Mouse (Mus musculus) stomach, embryonic 14.5 days (tissue): Measurements from ENCODE around the gene Sestd1. TPM values are rescaled to one million over a fixed set of nuclear protein-coding genes. Genes with fewer than 3 reads are reported as not detected.

Experiments
- ATAC-seq: fragments of 200-750 bp; cut with Nextera tagmentation; 2 replicates; pipeline ENCODE4 v1.8.0; 2017; ENCODE audit warnings: low read depth, moderate TSS enrichment; ENCODE audit not compliant: insufficient number of reproducible peaks, insufficient read depth, low FRiP score
- H3K27ac ChIP-seq: fragments of 300-500 bp; sonication (generic); 2 replicates; pipeline ENCODE4 v1.5.1; 2014; ENCODE audit warnings: mild to moderate bottlenecking, low read length, moderate library complexity, mixed read lengths
- H3K27me3 ChIP-seq: fragments of 300-500 bp; sonication (generic); 2 replicates; pipeline ENCODE4 v1.6.1; 2014; ENCODE audit warnings: low read length, control low read depth, mixed read lengths; ENCODE audit not compliant: control insufficient read depth, insufficient read depth
- H3K36me3 ChIP-seq: fragments of 300-500 bp; sonication (generic); 2 replicates; pipeline ENCODE4 v1.6.1; 2014; ENCODE audit warnings: mild to moderate bottlenecking, control low read depth, low read length, moderate library complexity, mixed read lengths; ENCODE audit not compliant: control insufficient read depth, insufficient read depth
- H3K4me1 ChIP-seq: fragments of 300-500 bp; sonication (generic); 2 replicates; pipeline ENCODE4 v1.6.1; 2014; ENCODE audit warnings: low read length, control low read depth, mixed read lengths; ENCODE audit not compliant: control insufficient read depth, insufficient read depth
- H3K4me2 ChIP-seq: fragments of 300-500 bp; sonication (generic); replicated peaks from 2 replicates; pipeline ENCODE4 v1.6.1; 2014; ENCODE audit warnings: low read depth, low read length, control low read depth
- H3K4me3 ChIP-seq: fragments of 300-500 bp; sonication (generic); 2 replicates; pipeline ENCODE4 v1.5.1; 2014; ENCODE audit warnings: low read depth, low read length, control low read depth
- H3K9ac ChIP-seq: fragments of 300-500 bp; sonication (generic); replicated peaks from 2 replicates; pipeline ENCODE4 v1.6.1; 2014; ENCODE audit warnings: low read depth, mild to moderate bottlenecking, control low read depth, low read length, moderate library complexity, mixed read lengths
- H3K9me3 ChIP-seq: fragments of 300-500 bp; sonication (generic); 2 replicates; pipeline ENCODE4 v1.6.1; 2016; ENCODE audit warnings: low read depth, low read length, control low read depth; ENCODE audit not compliant: control insufficient read depth
- WGBS: fragments of 180-500 bp; shearing (Covaris S2); extraction: QIAGEN DNeasy Blood & Tissue Kit; methylation state at CpG from one replicate; pipeline ENCODE4 v1.1.7; 2014; 5-methylcytosine and 5-hydroxymethylcytosine counted together
- polyA plus RNA-seq: library from polyadenylated mRNA; unstranded; fragments of >200 nt; fragmentation: Nextera tagmentation; extraction: Ambion mirVana; gene quantifications from 2 replicates; pipeline ENCODE4 v1.2.1, GENCODE M21; 2014

Sestd1 gene
- polyA plus RNA-seq, 1 experiment from 2014 or later, result 20.3 TPM

DNA sequence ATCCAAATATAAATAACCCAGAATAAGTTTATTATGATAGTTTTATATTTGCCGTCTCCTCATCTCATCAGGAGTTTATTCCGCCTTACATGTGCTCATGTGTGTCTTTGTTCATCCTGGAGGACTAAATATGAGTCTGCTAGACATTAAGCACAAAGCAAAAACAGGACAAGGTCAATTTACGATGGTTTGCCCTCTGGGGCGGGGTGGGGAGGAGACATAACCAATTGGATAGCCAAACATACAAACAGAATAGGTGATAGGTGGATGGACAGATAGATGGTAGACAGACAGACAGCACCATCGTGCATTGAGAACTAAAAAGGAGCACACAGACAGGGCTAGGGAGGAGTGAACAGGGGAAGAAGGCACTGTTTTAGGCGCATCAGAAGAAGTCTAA is 106.6 kb downstream of the Sestd1 start:
- Histone ChIP-seq H3K36me3 (no peaks in the 10 kb centered on the region), H3K27ac (no peak overlapping the region; the same call in 1 of the 2 replicates), H3K27me3 (no peaks in the 10 kb centered on the region), H3K9me3 (no peaks in the 10 kb centered on the region), H3K4me2 (no peak overlapping the region), H3K4me1 (peaks cover 18% of the 10 kb centered on the region), H3K9ac (no peak overlapping the region), H3K4me3 (no peak overlapping the region)
- WGBS, result 86% methylated on average over 6 of the region's 6 CpGs
- no peak for ATAC-seq

- H3K27ac ChIP-seq, result no peak overlapping the region
- no peaks in the 10 kb centered on the region for H3K9me3 ChIP-seq
- H3K4me1 ChIP-seq, result peaks cover 18% of the 10 kb centered on the region
- H3K4me2 ChIP-seq, result no peak overlapping the region
- no peak overlapping the region for H3K9ac ChIP-seq
- no peak overlapping the region for H3K4me3 ChIP-seq
- WGBS, result 49% methylated on average over 6 of the region's 6 CpGs
- ATAC-seq, result no peak
- H3K36me3 ChIP-seq, result no peaks in the 10 kb centered on the region
- no peaks in the 10 kb centered on the region for H3K27me3 ChIP-seq
These were observed 107.0 kb downstream of the Sestd1 start for GRCm38 (mm10) chr2:77173366-77173765.

GRCm38 (mm10) chr2:77172241-77172671 is 108.1 kb downstream of the Sestd1 start:
- Histone ChIP-seq H3K9ac (no peak overlapping the region), H3K27ac (peak overlapping the region; percentile 23; the same call in 1 of the 2 replicates), H3K9me3 (no peaks in the 10 kb centered on the region), H3K4me2 (peak overlapping the region; percentile 72), H3K27me3 (no peaks in the 10 kb centered on the region), H3K4me1 (peaks cover 18% of the 10 kb centered on the region), H3K4me3 (no peak overlapping the region), H3K36me3 (no peaks in the 10 kb centered on the region; the same call in 1 of the 2 replicates)
- WGBS, result 43% methylated on average over 10 of the region's 10 CpGs
- no peak for ATAC-seq

DNA sequence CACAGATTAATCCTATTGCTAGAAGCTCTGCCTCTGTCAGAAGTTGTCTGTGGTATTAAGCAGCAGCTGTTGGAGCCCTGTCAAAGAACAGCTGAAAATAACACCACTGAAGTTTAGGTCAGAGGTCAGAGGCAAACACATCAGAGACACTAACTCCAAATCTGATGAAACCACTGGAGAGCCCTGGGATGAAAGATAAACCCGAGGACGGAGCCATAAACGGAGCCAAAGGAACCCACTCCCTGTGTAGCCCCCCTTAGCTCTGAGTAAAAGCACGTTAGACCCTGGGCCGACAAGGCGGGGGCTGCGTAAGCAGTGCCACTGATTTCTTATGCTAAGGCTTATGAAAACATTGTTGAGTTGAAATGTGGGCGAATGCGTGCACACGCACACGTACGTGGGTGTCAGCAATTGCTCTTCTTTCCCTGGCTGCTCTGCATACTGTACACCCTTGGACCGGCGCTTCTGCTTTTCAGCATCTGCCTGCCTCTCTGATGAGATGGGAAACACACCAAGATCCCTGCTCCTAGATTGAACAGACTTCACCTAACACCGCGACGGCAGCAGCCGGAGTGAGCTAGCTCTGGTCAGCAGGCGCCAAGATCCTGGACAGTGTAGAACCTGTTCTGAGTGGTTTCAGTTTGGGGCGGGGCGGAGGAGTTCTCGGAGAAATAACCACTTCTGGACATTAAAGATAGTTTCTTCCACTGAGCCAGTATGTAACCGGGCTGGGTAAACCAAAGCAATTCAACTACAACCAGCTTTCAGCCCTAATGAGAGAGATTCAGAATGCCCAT is 108.8 kb downstream of the Sestd1 start:
- peak overlapping the region; percentile 72 for H3K4me2 ChIP-seq
- peaks cover 18% of the 10 kb centered on the region for H3K4me1 ChIP-seq
- no peaks in the 10 kb centered on the region for H3K9me3 ChIP-seq
- H3K9ac ChIP-seq, result no peak overlapping the region
- H3K27ac ChIP-seq, result peak overlapping the region; percentile 39; the same call in 1 of the 2 replicates
- peak; percentile 67 for ATAC-seq
- H3K36me3 ChIP-seq, result no peaks in the 10 kb centered on the region; the same call in 1 of the 2 replicates
- H3K4me3 ChIP-seq, result no peak overlapping the region; the same call in 1 of the 2 replicates
- WGBS, result 19% methylated on average over 23 of the region's 23 CpGs
- H3K27me3 ChIP-seq, result no peaks in the 10 kb centered on the region

DNA sequence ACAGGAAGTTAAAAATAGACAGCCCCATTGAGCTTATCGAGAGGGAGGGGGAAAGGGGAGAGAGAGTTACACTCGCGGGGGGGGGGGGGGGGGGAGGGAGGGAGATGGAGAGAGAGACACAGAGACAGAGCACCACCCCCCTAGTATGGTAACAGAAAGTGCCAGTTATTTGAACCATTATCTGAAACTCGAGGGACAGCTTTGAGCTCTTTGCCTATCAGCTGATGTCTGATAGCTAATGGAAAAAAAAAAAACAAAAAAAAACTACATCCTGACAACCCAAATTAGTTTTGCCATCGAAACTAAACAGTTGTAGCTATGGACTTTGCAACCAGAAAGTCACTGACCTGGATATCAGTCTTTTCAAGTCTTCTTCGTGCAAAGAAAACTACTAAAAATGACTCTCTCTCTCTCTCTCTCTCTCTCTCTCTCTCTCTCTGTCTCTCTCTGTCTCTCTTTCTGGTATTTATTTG is 109.7 kb downstream of the Sestd1 start, which contains the start of gene Ccdc141:
Gene Ccdc141 (minus strand): TSS at position 4 of the 473 bp plus-strand sequence.
- Histone ChIP-seq H3K27me3 (no peaks in the 10 kb centered on the region), H3K36me3 (no peaks in the 10 kb centered on the region; the same call in 1 of the 2 replicates), H3K27ac (peak within 1 kb of the TSS; percentile 59), H3K9ac (0 out of 2 replicates have a peak within 1 kb of the TSS, but pooled peaks have one; percentile 22), H3K4me2 (peak within 1 kb of the TSS; percentile 72), H3K9me3 (no peaks in the 10 kb centered on the region), H3K4me3 (peak within 1 kb of the TSS; percentile 38), H3K4me1 (peaks cover 18% of the 10 kb centered on the region)
- ATAC-seq, result no peak
- 1% methylated on average over 5 of the region's 6 CpGs for WGBS

DNA sequence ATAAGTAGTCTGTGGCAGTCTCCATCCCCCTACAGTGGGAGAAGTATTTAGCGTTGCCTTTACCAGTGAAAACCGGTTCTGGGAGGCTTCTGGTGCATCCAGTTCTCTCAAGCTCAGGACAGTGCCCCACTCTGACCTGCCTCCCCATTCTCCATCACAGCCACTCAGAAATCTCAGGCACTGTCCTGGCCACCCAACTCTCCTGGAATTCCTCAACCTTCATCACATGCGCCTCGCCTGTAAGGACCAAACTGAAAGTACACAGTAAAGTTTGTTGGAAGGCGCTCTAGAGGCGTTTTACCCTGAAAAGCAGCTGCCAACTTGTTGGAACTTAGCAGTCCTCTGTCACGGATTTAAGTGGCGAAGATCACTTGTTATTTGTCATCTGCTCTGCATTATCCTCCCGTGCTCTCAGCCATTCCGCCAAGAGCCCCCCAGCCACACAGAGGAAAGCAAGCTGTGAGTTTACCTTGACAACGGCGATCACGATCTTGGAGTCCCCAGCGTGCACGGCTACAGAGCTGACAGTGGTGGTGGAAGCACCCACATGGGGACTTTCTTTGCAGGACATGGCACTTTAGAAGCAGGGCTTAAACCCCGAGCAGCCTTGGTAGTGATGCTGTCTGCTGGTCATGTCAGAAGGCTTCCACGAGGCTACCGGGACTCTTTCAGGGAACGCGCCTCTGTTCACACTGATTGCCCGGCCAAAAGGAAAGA is 110.3 kb downstream of the Sestd1 start:
- H3K36me3 ChIP-seq, result no peaks in the 10 kb centered on the region; the same call in 1 of the 2 replicates
- H3K4me1 ChIP-seq, result peaks cover 18% of the 10 kb centered on the region
- H3K9me3 ChIP-seq, result no peaks in the 10 kb centered on the region
- ATAC-seq, result peak; percentile 46; the same call in 1 of the 2 replicates
- H3K4me2 ChIP-seq, result peak overlapping the region; percentile 72
- H3K4me3 ChIP-seq, result peak overlapping the region; percentile 38
- H3K27ac ChIP-seq, result peak overlapping the region; percentile 59
- 0 out of 2 replicates have a peak overlapping the region, but pooled peaks have one; percentile 10 for H3K9ac ChIP-seq
- WGBS, result 2% methylated on average over 21 of the region's 21 CpGs
- H3K27me3 ChIP-seq, result no peaks in the 10 kb centered on the region

- no peaks in the 10 kb centered on the region; the same call in 1 of the 2 replicates for H3K36me3 ChIP-seq
- H3K9ac ChIP-seq, result no peak overlapping the region
- no peaks in the 10 kb centered on the region for H3K9me3 ChIP-seq
- H3K4me1 ChIP-seq, result peaks cover 18% of the 10 kb centered on the region
- H3K4me3 ChIP-seq, result no peak overlapping the region
- peak overlapping the region; percentile 72; the same call in 1 of the 2 replicates for H3K4me2 ChIP-seq
- no peaks in the 10 kb centered on the region for H3K27me3 ChIP-seq
- no peak for ATAC-seq
- WGBS, result 73% methylated on average over 4 of the region's 4 CpGs
- H3K27ac ChIP-seq, result no peak overlapping the region
These were observed 111.2 kb downstream of the Sestd1 start for GRCm38 (mm10) chr2:77169218-77169617.

GRCm38 (mm10) chr2:77168781-77169180 is 111.6 kb downstream of the Sestd1 start:
- H3K9me3 ChIP-seq, result no peaks in the 10 kb centered on the region
- WGBS, result 89% methylated on average over 7 of the region's 7 CpGs
- H3K4me1 ChIP-seq, result peaks cover 18% of the 10 kb centered on the region
- no peak overlapping the region for H3K27ac ChIP-seq
- no peak overlapping the region for H3K9ac ChIP-seq
- no peak overlapping the region for H3K4me2 ChIP-seq
- no peak for ATAC-seq
- H3K4me3 ChIP-seq, result no peak overlapping the region
- H3K36me3 ChIP-seq, result no peaks in the 10 kb centered on the region; the same call in 1 of the 2 replicates
- no peaks in the 10 kb centered on the region for H3K27me3 ChIP-seq
